Mouse (Mus musculus): ENCODE results near the gene Phlpp2. TPM values are rescaled to one million over a fixed set of nuclear protein-coding genes. Genes with fewer than 3 reads are reported as not detected.
A peak's percentile ranks its signal among the peaks of the same experiment; 100 is the strongest.
"Not testable (repeated sequence)": the region's sequence is repeated elsewhere in the genome, so short reads cannot be mapped to it uniquely, and the experiment has no call there.

Phlpp2 gene
- total RNA-seq (2021): 10 to 100 TPM in 1 of 2 experiments, 1 to 10 TPM in 1; 8.0 to 11.4 TPM
- long read RNA-seq, experiment 1, partial matches to known transcripts: 0 of 1 reads
- long read RNA-seq, experiment 1, other reads (novel, unspliced or antisense): 1 of 1 reads
- long read RNA-seq, experiment 2, partial matches to known transcripts: 0 of 1 reads
- long read RNA-seq, experiment 2, other reads (novel, unspliced or antisense): 1 of 1 reads

DNA sequence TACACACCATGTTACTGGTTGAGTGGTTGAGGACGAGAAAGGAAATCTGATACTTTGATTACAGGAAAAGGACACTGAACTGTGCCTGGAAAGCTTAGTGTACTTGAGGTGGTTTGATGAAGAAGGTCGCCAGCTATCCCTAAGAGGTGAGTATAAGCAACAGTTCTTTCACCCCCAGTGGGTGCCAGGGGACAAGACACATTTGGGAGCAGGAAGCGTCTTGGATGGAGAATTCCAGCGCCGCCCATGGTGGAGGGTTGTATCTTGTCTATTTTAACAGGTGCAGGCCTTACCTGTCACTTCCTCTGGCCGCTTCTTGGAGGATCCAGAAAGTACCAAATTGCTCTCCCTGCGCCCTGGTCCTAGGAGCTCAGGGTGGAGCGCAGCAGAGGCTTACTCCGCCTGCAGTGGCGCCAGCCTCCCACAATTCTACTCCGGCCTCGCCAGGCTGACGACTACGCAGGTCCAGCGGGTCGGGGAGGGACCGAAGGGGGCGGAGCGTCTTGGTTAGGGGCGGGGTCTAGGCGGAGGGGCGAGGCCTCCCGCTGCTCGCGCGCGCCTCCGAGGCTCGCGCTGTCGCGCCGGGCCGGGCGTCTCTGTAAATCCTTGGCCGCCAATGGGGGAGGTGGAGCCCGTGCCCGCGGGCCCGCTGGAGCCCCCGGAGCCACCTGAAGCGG is at the start of gene Phlpp2:
Phlpp2 (plus strand) TSS at position 540 of the 677 bp plus-strand sequence.
- DNase-seq: peak; percentile 99

DNA sequence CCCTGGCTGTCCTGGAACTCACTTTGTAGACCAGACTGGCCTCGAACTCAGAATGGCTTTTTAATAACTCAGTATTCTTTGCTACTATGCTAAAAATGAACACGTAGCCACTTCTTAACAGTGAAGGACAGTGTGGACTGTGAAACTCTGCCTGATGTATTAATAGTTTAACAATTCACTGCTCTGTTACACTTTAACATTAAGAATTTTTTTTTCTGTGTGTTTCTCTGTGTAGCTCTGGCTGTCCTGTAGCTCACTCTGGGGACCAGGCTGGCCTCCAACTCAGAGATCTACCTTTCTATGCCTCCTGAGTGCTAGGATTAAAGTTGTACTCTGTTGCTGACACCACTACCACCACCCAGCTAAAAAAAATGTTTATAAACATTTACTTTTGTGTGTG is 44.8 kb upstream of the Phlpp2 start:
- DNase-seq: no peak

DNA sequence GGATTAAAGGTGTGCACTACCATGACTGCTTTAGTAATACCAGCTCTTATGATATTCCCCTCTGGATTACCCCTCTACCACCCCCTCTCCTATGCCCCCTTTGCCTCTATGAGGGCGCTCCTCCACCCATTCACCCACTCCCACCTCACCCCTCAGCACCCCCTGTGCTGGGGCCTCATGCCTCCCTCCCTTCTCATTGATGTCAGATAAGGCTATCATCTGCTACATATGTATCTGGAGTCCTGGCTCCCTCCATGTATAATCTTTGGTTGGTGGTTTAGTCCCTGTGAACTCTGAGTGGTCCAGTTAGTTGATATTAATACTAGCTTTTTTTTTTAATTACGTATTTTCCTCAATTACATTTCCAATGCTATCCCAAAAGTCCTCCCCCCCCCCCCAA is 28.5 kb upstream of the Phlpp2 start:
- DNase-seq: no peak

- no peak for DNase-seq
Measured at GRCm38 (mm10) chr8:109842468-109842867, 25.9 kb upstream of the Phlpp2 start.

DNA sequence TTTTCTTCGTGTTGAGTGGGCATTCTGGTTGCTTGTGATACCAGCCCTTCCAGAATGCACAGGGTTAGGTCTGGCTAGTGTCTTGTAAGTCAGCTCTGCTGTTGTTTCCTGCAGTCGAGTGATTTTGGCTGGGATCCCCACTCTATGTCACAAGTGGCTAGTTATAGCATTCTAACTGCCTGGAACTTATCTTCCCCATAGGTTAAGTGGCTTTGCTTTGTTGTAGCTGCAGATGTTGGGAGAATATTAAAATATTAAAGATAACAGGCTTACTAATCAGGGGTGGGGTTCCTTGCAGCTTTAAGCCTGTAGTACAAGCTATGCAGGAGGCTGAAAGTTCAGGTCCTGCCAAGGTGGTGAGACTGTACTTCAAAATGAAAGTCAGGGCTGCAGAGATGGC is 20.5 kb upstream of the Phlpp2 start:
- no peak for DNase-seq

GRCm38 (mm10) chr8:109848981-109849380 is 19.4 kb upstream of the Phlpp2 start:
- no peak for DNase-seq

- peak; percentile 64 for DNase-seq
Measured at GRCm38 (mm10) chr8:109853423-109853822, 14.9 kb upstream of the Phlpp2 start.

- no peak for DNase-seq
Measured at GRCm38 (mm10) chr8:109854522-109854921, 13.8 kb upstream of the Phlpp2 start.

DNA sequence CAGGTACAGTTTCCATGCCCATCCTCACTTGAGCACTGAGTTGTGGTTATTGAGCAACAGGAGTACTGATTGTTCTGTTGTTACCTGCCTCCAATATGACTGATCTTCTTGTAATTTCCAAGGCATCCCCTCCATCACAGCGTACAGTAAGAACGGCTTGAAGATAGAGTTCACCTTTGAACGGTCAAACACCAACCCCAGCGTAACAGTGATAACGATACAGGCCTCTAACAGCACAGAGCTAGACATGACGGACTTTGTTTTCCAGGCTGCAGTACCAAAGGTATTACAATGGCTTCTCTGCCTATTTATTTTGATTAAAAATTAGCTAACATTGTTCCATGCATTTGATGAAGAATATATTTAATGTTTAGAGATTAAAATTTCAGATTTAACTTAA is 12.9 kb upstream of the Phlpp2 start:
- no peak for DNase-seq

GRCm38 (mm10) chr8:109863398-109863797 is 4.9 kb upstream of the Phlpp2 start:
- DNase-seq: peak; percentile 21

DNA sequence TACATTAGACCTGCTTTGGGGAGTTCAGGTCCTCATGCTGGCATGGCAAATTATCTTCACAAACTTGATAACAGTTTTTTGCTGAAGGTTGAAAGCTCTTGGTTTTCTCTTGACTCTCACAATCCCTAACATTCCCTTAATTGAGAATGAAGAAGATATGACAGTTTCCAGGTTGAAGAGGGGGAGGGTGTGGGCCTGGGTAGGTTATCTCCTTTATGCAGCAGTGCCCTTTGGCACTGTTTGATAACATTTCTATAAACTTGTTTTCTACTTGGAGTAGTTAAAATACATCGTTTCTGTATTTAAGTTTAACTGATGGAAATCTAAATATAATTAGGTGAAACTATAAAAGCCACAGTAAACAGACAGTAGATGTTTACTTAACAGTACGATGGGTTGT is 3.5 kb upstream of the Phlpp2 start:
- no peak for DNase-seq

- DNase-seq: no peak
Measured at GRCm38 (mm10) chr8:109865536-109865935, 2.8 kb upstream of the Phlpp2 start.

DNA sequence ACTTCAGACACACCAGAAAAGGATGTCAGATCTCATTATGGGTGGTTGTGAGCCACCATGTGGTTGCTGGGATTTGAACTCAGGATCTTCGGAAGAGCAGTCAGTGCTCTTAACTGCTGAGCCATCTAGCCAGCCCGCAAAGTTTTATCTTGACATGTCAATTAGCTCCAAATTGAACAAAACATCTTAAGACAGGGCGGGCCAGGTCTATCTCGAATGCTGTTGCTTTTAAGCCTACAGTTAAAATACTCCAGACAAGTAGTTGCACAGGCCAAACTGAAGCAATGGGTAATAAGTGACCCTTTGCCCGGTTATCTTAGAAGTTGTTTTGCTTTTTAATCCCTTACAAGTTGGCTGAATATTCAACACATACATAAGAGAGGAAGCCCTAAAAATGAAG is 1.7 kb upstream of the Phlpp2 start:
- no peak for DNase-seq

GRCm38 (mm10) chr8:109868680-109869361 is 479 bp downstream of the Phlpp2 start:
- DNase-seq: peak; percentile 65

- no peak for DNase-seq
Measured at GRCm38 (mm10) chr8:109871056-109871455, 2.7 kb downstream of the Phlpp2 start.

DNA sequence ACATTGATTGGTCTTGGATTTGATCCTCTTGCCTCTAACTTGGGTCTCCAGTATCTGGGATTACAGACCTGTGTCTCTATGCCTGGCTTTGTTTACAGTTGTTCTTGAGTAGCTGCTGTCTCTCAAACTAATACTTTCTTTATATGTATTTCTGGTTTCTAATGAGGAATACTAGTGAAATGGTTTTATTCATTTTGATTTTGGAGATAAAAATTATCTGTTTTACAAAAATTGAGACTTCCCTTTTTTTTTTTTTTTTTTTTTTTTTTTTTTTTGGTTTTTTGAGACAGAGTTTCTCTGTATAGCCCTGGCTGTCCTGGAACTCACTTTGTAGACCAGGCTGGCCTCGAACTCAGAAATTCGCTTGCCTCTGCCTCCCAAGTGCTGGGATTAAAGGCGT is 5.5 kb downstream of the Phlpp2 start:
- not testable (repeated sequence) for DNase-seq

DNA sequence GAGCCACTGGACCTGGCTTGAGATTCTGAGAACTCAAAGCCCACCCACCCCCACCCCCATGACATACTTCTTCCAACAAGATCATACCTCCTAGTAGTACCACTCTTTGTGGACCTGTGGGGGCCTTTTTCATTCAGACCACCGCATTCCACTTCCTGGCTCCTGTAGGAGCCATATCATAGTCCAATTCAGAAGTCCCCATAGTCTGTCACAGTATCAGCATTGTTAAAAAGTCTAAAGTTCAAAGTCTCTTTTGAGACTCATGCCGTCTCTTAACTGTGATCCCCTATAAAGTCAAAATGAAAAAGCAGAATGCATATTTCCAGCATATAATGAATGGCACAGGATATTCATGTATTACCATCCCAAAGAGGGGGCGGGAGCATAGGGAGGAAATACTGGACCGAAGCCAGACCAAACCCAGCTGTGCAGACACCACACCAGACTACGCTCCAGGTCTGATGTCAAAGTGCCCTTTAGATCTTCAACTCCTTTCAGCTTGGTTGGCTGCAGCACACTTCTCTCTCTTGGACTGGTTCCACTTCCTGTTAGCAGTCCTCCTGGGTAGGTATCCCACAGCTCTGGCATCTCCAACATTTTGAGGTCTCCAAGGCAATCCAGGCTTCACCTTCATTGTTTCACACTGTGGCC is 11.8 kb downstream of the Phlpp2 start:
- DNase-seq: no peak

- DNase-seq: no peak
Measured at GRCm38 (mm10) chr8:109885294-109885693, 17.0 kb downstream of the Phlpp2 start.

DNA sequence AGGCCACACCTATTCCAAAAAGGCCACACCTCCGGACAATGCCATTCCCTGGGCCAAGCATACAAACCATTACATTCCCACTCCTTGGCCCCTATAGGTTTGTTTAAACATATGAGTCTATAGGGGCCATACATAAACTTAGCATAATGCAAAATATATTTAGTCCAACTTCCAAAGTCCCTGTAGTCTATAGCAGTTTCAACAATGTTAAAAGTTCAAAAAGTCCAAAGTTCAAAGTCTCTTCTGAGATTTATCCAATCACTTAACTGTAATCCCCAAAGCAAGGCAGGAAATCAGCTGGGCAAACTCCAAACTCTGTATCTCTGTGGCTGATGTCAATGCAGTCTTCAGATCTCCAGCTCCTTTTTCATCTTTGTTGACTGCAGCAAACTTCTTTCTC is 20.9 kb downstream of the Phlpp2 start:
- DNase-seq: no peak

- no peak for DNase-seq
Measured at GRCm38 (mm10) chr8:109890794-109891585, 22.6 kb downstream of the Phlpp2 start.

GRCm38 (mm10) chr8:109894636-109895035 is 26.3 kb downstream of the Phlpp2 start:
- no peak for DNase-seq

DNA sequence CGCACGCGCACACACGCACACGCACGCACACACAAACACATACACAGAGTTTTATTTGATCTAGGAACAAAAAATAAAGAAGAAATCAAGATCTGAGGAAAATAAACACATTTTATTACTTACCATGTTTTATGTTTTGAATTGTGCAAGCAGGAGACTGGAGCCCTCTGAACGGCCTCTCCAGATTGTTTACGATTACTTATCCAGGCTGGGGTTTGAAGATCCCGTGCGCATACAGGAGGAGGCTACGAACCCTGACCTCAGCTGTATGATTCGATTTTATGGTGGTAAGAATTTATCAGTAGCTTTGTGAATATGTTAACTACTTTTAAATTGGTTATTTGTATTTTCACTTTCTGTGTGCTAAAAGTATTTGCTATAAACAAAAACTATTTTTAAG is 27.0 kb downstream of the Phlpp2 start:
- no peak for DNase-seq

All from adrenal gland, postnatal 10 days (tissue).